Mouse (Mus musculus) lung, postnatal 0 days (tissue): ENCODE data around the gene Anks1. TPM values are rescaled to one million over a fixed set of nuclear protein-coding genes. Genes with fewer than 3 reads are reported as not detected.
A peak's percentile ranks its signal among the peaks of the same experiment; 100 is the strongest.

Experiments used
- ATAC-seq: fragments of 200-750 bp; cut with Nextera tagmentation; 2 replicates; pipeline ENCODE4 v1.8.0; 2017; ENCODE audit warnings: moderate library complexity
- DNase-seq: peaks from one replicate; pipeline ENCODE4 v3.0.0-alpha.2; 2016; ENCODE audit warnings: low spot score
- H3K27ac ChIP-seq: fragments of 300-500 bp; sonication (generic); 2 replicates; pipeline ENCODE4 v1.5.1; 2014; ENCODE audit warnings: antibody characterized with exemption, mild to moderate bottlenecking, low read length, mixed read lengths
- H3K27me3 ChIP-seq: fragments of 300-500 bp; sonication (generic); replicated peaks from 2 replicates; pipeline ENCODE4 v1.6.1; 2014; ENCODE audit warnings: low read length, mixed read lengths; ENCODE audit not compliant: insufficient read depth
- H3K36me3 ChIP-seq: fragments of 300-500 bp; sonication (generic); 2 replicates; pipeline ENCODE4 v1.6.1; 2014; ENCODE audit warnings: low read length, mixed read lengths; ENCODE audit not compliant: insufficient read depth
- H3K4me1 ChIP-seq: fragments of 300-500 bp; sonication (generic); 2 replicates; pipeline ENCODE4 v1.6.1; 2014; ENCODE audit warnings: antibody characterized with exemption, low read depth, low read length, mixed read lengths; ENCODE audit not compliant: insufficient read depth
- H3K4me2 ChIP-seq: fragments of 300-500 bp; sonication (generic); replicated peaks from 2 replicates; pipeline ENCODE4 v1.6.1; 2014; ENCODE audit warnings: low read depth, mild to moderate bottlenecking, low read length, moderate library complexity, mixed read lengths
- H3K4me3 ChIP-seq: fragments of 300-500 bp; sonication (generic); 2 replicates; pipeline ENCODE4 v1.5.1; 2014; ENCODE audit warnings: low read depth, low read length
- H3K9ac ChIP-seq: fragments of 300-500 bp; sonication (generic); replicated peaks from 2 replicates; pipeline ENCODE4 v1.6.1; 2014; ENCODE audit warnings: low read depth, mild to moderate bottlenecking
- H3K9me3 ChIP-seq: fragments of 300-500 bp; sonication (generic); 2 replicates; pipeline ENCODE4 v1.6.1; 2016; ENCODE audit warnings: low read length, mixed read lengths
- CTCF ChIP-seq: IDR thresholded peaks from 2 replicates; pipeline ENCODE4 v1.5.1; 2016; ENCODE audit warnings: antibody characterized with exemption, mild to moderate bottlenecking
- EP300 ChIP-seq: IDR thresholded peaks from 2 replicates; pipeline ENCODE4 v1.6.1; 2016; ENCODE audit warnings: antibody characterized with exemption, mild to moderate bottlenecking, control low read depth
- WGBS: fragments of 180-500 bp; shearing (Covaris S2); extraction: QIAGEN DNeasy Blood & Tissue Kit; methylation state at CpG from one replicate; pipeline ENCODE4 v1.1.7; 2014; 5-methylcytosine and 5-hydroxymethylcytosine counted together
- polyA plus RNA-seq: library from polyadenylated mRNA; unstranded; fragments of >200 nt; fragmentation: Nextera tagmentation; extraction: Ambion mirVana; gene quantifications from 2 replicates; pipeline ENCODE4 v1.2.1, GENCODE M21; 2015

Anks1 gene
- polyA plus RNA-seq, 1 experiment from 2014 or later, result 25.4 TPM

DNA sequence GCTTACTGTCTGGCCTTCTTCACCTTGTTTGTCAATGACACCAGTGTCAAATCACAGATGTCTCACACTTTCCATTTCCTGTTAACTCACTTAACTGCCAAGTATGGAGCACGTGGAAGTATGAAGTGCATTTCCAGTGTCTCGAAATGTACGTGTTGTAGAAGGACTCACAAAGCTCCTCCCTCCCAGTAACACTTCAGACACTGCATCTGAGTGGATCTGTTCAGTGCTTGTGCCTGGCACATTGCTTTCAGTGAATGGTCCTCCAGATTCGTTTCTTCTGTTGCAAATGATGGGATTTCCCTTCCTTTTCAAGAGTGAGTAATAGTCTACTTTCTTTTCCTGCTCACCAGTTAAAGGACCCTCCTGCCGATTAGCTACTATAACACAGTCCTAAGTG lies 61.2 kb downstream of the Anks1 start:
- Histone ChIP-seq H3K4me1 (peaks cover 28% of the 10 kb centered on the region; the same call in 1 of the 2 replicates), H3K4me3 (no peak overlapping the region), H3K27ac (peak overlapping the region; percentile 84), H3K27me3 (no peaks in the 10 kb centered on the region), H3K9me3 (no peaks in the 10 kb centered on the region), H3K36me3 (0 out of 2 replicates have a peak, but pooled peaks cover 7% of the 10 kb centered on the region), H3K9ac (no peak overlapping the region), H3K4me2 (no peak overlapping the region)
- DNase-seq (peak; percentile 85), ATAC-seq (peak; percentile 70)
- TF ChIP-seq EP300 (peak; percentile 81), CTCF (no peak)
- 29% methylated on average over 5 of the region's 5 CpGs for WGBS

DNA sequence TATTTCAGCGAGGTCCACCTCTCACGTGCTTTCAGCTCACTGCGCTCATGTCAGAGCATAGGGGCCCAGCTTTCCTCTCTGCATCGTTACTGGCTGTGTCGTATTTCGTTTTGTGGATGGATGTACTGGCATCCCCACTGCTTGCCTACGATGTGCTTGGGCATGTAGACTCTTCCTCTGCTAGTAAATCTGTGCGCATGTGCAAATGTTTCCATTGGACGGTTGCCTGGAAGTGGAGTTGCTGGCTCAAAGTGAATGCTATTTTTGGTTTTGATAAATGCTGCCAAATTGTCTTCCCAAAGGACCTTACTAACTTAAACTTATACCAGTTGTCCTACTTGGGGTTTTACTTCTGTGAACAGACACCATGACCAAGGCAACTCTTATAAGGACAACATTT lies 62.4 kb downstream of the Anks1 start:
- no peak overlapping the region for H3K4me3 ChIP-seq
- WGBS, result 65% methylated on average over 9 of the region's 9 CpGs
- 0 out of 2 replicates have a peak overlapping the region, but pooled peaks have one; percentile 84 for H3K27ac ChIP-seq
- H3K4me1 ChIP-seq, result peaks cover 28% of the 10 kb centered on the region; the same call in 1 of the 2 replicates
- H3K27me3 ChIP-seq, result no peaks in the 10 kb centered on the region
- H3K9ac ChIP-seq, result no peak overlapping the region
- no peak overlapping the region for H3K4me2 ChIP-seq
- no peaks in the 10 kb centered on the region for H3K9me3 ChIP-seq
- DNase-seq (peak; percentile 78), ATAC-seq (no peak)
- TF ChIP-seq CTCF (no peak), EP300 (no peak)
- peaks cover 8% of the 10 kb centered on the region; the same call in 1 of the 2 replicates for H3K36me3 ChIP-seq

DNA sequence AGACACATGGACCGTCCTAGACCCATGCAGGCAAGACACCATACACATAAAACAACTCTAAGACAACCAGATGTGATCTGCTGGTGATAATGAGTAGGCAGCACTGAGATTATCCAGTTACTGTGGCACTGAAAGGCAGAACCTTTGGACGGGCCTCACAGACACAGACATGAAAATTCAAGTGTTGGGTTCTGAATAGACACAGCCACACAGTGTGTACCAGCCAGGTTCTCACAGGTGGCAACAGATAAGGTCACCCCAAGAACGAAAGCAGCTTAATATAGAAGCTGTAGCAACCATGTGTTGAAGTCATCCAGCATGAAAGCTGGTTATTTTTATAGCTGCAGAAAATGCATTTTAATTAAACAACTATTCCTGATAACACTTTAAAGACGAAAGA lies 64.2 kb downstream of the Anks1 start:
- ATAC-seq (no peak), DNase-seq (no peak)
- Histone ChIP-seq H3K4me3 (no peak overlapping the region), H3K9me3 (no peaks in the 10 kb centered on the region), H3K36me3 (peaks cover 23% of the 10 kb centered on the region), H3K27ac (no peak overlapping the region), H3K9ac (no peak overlapping the region), H3K4me2 (no peak overlapping the region), H3K4me1 (peaks cover 28% of the 10 kb centered on the region; the same call in 1 of the 2 replicates), H3K27me3 (no peaks in the 10 kb centered on the region)
- TF ChIP-seq EP300, result no peak
- TF ChIP-seq CTCF, result no peak
- 82% methylated on average over 4 of the region's 4 CpGs for WGBS

DNA sequence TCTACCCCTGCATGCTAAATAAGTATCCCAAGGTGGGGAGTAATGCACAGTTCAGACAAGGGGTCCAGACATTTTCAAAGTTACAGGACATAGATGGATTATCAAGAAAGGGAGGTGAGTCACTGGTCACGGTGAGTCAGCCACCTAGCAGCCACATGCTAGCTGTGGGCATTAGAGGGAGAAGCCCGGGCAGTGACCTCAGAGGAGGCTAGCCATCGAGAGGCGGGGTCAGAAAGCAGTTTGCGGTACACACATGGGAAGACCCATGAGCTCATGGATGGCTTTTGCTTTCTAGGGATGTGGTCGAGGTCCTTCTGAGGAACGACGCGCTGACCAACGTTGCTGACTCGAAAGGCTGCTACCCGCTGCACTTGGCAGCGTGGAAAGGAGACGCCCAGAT lies 67.2 kb downstream of the Anks1 start:
- TF ChIP-seq EP300, result no peak
- no peak for TF ChIP-seq CTCF
- no peak overlapping the region for H3K9ac ChIP-seq

GRCm38 (mm10) chr17:27977008-27977636 lies 68.0 kb downstream of the Anks1 start:
- H3K27me3 ChIP-seq, result no peaks in the 10 kb centered on the region
- DNase-seq (no peak), ATAC-seq (no peak)
- H3K9ac ChIP-seq, result no peak overlapping the region
- no peaks in the 10 kb centered on the region for H3K9me3 ChIP-seq
- H3K4me2 ChIP-seq, result no peak overlapping the region
- H3K4me3 ChIP-seq, result no peak overlapping the region
- no peak for TF ChIP-seq CTCF
- TF ChIP-seq EP300, result no peak
- H3K4me1 ChIP-seq, result no peaks in the 10 kb centered on the region
- H3K27ac ChIP-seq, result no peak overlapping the region
- peaks cover 23% of the 10 kb centered on the region for H3K36me3 ChIP-seq
- WGBS, result 90% methylated on average over 3 of the region's 3 CpGs

More for the DNA sequence above, 67.2 kb downstream of the Anks1 start:
- DNase-seq (no peak), ATAC-seq (no peak; the same call in 1 of the 2 replicates)
- 94% methylated on average over 14 of the region's 14 CpGs for WGBS
- H3K4me3 ChIP-seq, result no peak overlapping the region
- H3K27ac ChIP-seq, result no peak overlapping the region
- H3K36me3 ChIP-seq, result peaks cover 23% of the 10 kb centered on the region
- H3K9me3 ChIP-seq, result no peaks in the 10 kb centered on the region
- H3K27me3 ChIP-seq, result no peaks in the 10 kb centered on the region
- H3K4me2 ChIP-seq, result no peak overlapping the region
- H3K4me1 ChIP-seq, result peaks cover 6% of the 10 kb centered on the region; the same call in 1 of the 2 replicates

- ATAC-seq (peak; percentile 71), DNase-seq (peak; percentile 82)
- no peak for TF ChIP-seq CTCF
- H3K9me3 ChIP-seq, result no peaks in the 10 kb centered on the region
- no peak overlapping the region for H3K4me2 ChIP-seq
- no peaks in the 10 kb centered on the region for H3K4me1 ChIP-seq
- no peak overlapping the region for H3K4me3 ChIP-seq
- H3K9ac ChIP-seq, result no peak overlapping the region
- peaks cover 23% of the 10 kb centered on the region for H3K36me3 ChIP-seq
- H3K27me3 ChIP-seq, result no peaks in the 10 kb centered on the region
- WGBS, result 82% methylated on average over 3 of the region's 3 CpGs
- no peak overlapping the region for H3K27ac ChIP-seq
Observed at GRCm38 (mm10) chr17:27980391-27980955, 71.4 kb downstream of the Anks1 start.
